Mouse (Mus musculus) megakaryocyte, embryonic 14.5 days (primary cell): ENCODE measurements around the gene Atp8a2.
A peak's percentile ranks its signal among the peaks of the same experiment; 100 is the strongest.

Experiments used
- FLI1 ChIP-seq: IDR thresholded peaks from 2 replicates; pipeline ENCODE4 v1.6.1; 2012; ENCODE audit warnings: low read length, inconsistent platforms, mixed read lengths
- GATA1 ChIP-seq: IDR thresholded peaks from 3 replicates; pipeline ENCODE4 v1.6.1; 2012; ENCODE audit warnings: mixed read lengths, low read length, inconsistent platforms, borderline replicate concordance

GRCm38 (mm10) chr14:59597398-59598259, 599.4 kb downstream of the Atp8a2 start, which contains the start of gene Cdadc1:
- TF ChIP-seq GATA1 (no peak), FLI1 (peak; percentile 31; the same call in 1 of the 2 replicates)
